Comparison of ENCODE assay signal across 24 mouse cellular contexts in the genomic region with DNA sequence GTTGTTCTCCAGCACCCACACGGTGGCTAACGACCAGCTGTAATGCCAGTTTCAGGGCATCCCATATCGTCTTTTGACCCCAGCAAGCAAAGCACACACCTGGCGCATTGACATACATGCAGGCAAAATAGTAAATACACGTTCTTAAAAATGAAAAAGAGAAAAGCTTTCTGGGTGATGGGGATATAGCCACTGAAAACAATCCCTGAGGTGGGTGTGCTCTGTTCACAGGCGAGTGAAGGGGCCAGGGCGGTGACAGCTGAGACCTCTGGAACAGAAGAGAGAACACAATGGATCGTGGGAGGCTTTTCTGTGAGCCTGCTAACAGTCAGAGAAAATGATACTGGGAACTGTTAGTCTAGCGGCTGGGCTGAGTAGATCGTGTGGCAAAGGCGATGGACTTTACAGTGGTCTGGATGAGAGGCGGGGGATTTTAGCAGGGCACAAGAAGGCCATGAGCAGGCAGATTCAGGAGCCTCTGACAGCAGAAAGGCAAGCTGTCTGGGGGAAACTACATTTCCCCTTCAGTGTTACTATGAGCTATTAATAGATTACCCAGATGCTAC. TPM values are rescaled to one million over a fixed set of nuclear protein-coding genes. Genes with fewer than 3 reads are reported as not detected.
DNase-seq lines count a peak whose midpoint lies in the region; ATAC-seq lines count a peak whose summit lies in the region.
"Had no signal": no experiment of that assay in that cellular context is flagged by ENCODE, and none has a peak within 500 bp of the region (broad histone marks: within the 10 kb centered on the region; RNA-seq: fewer than 3 reads in every experiment).

No protein-coding gene starts in this region.

- H3K4me2 ChIP-seq in heart, embryonic 16.5 days (ENCODE audit: low read depth, low read length), result peak overlapping the region; percentile 4; the same call in 1 of the 2 replicates
- H3K4me2 ChIP-seq in kidney, embryonic 15.5 days, result peak overlapping the region; percentile 49
- no peak overlapping the region for H3K4me2 ChIP-seq in liver, embryonic 11.5 days
- H3K4me2 ChIP-seq: forebrain, embryonic 13.5 days; intestine, embryonic 15.5 days; lung, embryonic 15.5 days; midbrain, embryonic 15.5 days; neural tube, embryonic 15.5 days; stomach, embryonic 15.5 days had no signal

- no peaks in the 10 kb centered on the region for H3K36me3 ChIP-seq in heart, embryonic 16.5 days (ENCODE audit: control insufficient read depth, insufficient read depth)
- no peaks in the 10 kb centered on the region for H3K36me3 ChIP-seq in kidney, embryonic 15.5 days
- H3K36me3 ChIP-seq in liver, embryonic 11.5 days (ENCODE audit: control insufficient read depth, insufficient read depth, low read length), result no peaks in the 10 kb centered on the region
- H3K36me3 ChIP-seq: intestine, embryonic 15.5 days; lung, embryonic 15.5 days; midbrain, embryonic 10.5 days; midbrain, embryonic 15.5 days; neural tube, embryonic 15.5 days; stomach, embryonic 15.5 days had no signal

- WGBS in heart, embryonic 16.5 days, result 50% methylated on average over 12 of the region's 12 CpGs
- 45% methylated on average over 12 of the region's 12 CpGs for WGBS in kidney, embryonic 15.5 days
- WGBS in liver, embryonic 11.5 days, result 70% methylated on average over 12 of the region's 12 CpGs

- H3K4me1 ChIP-seq in heart, embryonic 16.5 days (ENCODE audit: control insufficient read depth, insufficient read depth, low read length), result no peaks in the 10 kb centered on the region
- peaks cover 6% of the 10 kb centered on the region; the same call in 1 of the 2 replicates for H3K4me1 ChIP-seq in kidney, embryonic 15.5 days
- H3K4me1 ChIP-seq in liver, embryonic 11.5 days (replicated peaks; ENCODE audit: control insufficient read depth, insufficient read depth, low read length), result no peaks in the 10 kb centered on the region
- H3K4me1 ChIP-seq: forebrain, embryonic 13.5 days; intestine, embryonic 15.5 days; lung, embryonic 15.5 days; midbrain, embryonic 15.5 days; neural tube, embryonic 15.5 days; stomach, embryonic 15.5 days had no signal

- H3K27me3 ChIP-seq in heart, embryonic 16.5 days (ENCODE audit: control insufficient read depth, insufficient read depth, low read length), result no peaks in the 10 kb centered on the region
- H3K27me3 ChIP-seq in kidney, embryonic 15.5 days, result no peaks in the 10 kb centered on the region
- H3K27me3 ChIP-seq in liver, embryonic 11.5 days (replicated peaks; ENCODE audit: control insufficient read depth, insufficient read depth, low read length), result no peaks in the 10 kb centered on the region
- H3K27me3 ChIP-seq: forebrain, embryonic 13.5 days; intestine, embryonic 15.5 days; lung, embryonic 15.5 days; midbrain, embryonic 15.5 days; neural tube, embryonic 15.5 days; Patski; stomach, embryonic 15.5 days had no signal

- intact Hi-C loops in heart, postnatal 14 days (cut with DNase I), result no loop called here

- no peak overlapping the region for H3K27ac ChIP-seq in heart, embryonic 16.5 days (ENCODE audit: low read length)
- peak overlapping the region; percentile 14; the same call in 1 of the 2 replicates for H3K27ac ChIP-seq in kidney, embryonic 15.5 days
- H3K27ac ChIP-seq in liver, embryonic 11.5 days (ENCODE audit: low read depth, low read length), result no peak overlapping the region
- H3K27ac ChIP-seq: forebrain, embryonic 13.5 days; intestine, embryonic 15.5 days; lung, embryonic 15.5 days; midbrain, embryonic 10.5 days; midbrain, embryonic 15.5 days; neural tube, embryonic 15.5 days; stomach, embryonic 15.5 days had no signal

- no peaks in the 10 kb centered on the region for H3K9me3 ChIP-seq in heart, embryonic 16.5 days (replicated peaks; ENCODE audit: control insufficient read depth, low read length)
- no peaks in the 10 kb centered on the region for H3K9me3 ChIP-seq in kidney, embryonic 15.5 days (replicated peaks)
- no peaks in the 10 kb centered on the region for H3K9me3 ChIP-seq in liver, embryonic 11.5 days (ENCODE audit: control insufficient read depth, low read length)
- H3K9me3 ChIP-seq: forebrain, embryonic 13.5 days; intestine, embryonic 15.5 days; lung, embryonic 15.5 days; midbrain, embryonic 10.5 days; midbrain, embryonic 15.5 days; neural tube, embryonic 15.5 days; stomach, embryonic 15.5 days had no signal

- no peak overlapping the region for H3K4me3 ChIP-seq in heart, embryonic 16.5 days (ENCODE audit: low read length)
- no peak overlapping the region for H3K4me3 ChIP-seq in kidney, embryonic 15.5 days (replicated peaks)
- H3K4me3 ChIP-seq in liver, embryonic 11.5 days (ENCODE audit: low read depth, low read length), result no peak overlapping the region
- H3K4me3 ChIP-seq: forebrain, embryonic 13.5 days; intestine, embryonic 15.5 days; lung, embryonic 15.5 days; midbrain, embryonic 10.5 days; midbrain, embryonic 15.5 days; neural tube, embryonic 15.5 days; stomach, embryonic 15.5 days had no signal

- ATAC-seq in heart, embryonic 16.5 days (replicated peaks; ENCODE audit: extremely low read depth, insufficient read depth, low FRiP score), result no peak
- no peak; the same call in 1 of the 2 replicates for ATAC-seq in kidney, embryonic 15.5 days (replicated peaks; ENCODE audit: low FRiP score)
- no peak for ATAC-seq in liver, embryonic 11.5 days (replicated peaks; ENCODE audit: low FRiP score)
- ATAC-seq: forebrain, embryonic 13.5 days; hindbrain, embryonic 16.5 days; intestine, embryonic 15.5 days; midbrain, embryonic 15.5 days; Patski had no signal

- peak; percentile 60 for DNase-seq in heart, adult 11 months
- DNase-seq in heart, adult 18-20 months, result no peak
- DNase-seq in heart, postnatal 14 days, result no peak
- DNase-seq in kidney, adult 18-20 months, result no peak
- DNase-seq in liver, embryonic 11.5 days (ENCODE audit: low spot score), result peak; percentile 22
- no peak for DNase-seq in liver
- DNase-seq: adrenal gland, postnatal 10 days; cerebellum, adult 8-10 months; cerebellum, postnatal 25 days; gastrocnemius, postnatal 10 days; kidney, postnatal 14 days; left cerebral cortex, postnatal 4 days; right cerebral cortex, postnatal 25 days had no signal

- H3K9ac ChIP-seq in heart, embryonic 16.5 days (ENCODE audit: low read length), result peak overlapping the region; percentile 11
- no peak overlapping the region for H3K9ac ChIP-seq in kidney, embryonic 15.5 days
- H3K9ac ChIP-seq in liver, embryonic 11.5 days (ENCODE audit: low read depth, low read length), result no peak overlapping the region
- H3K9ac ChIP-seq: forebrain, embryonic 13.5 days; intestine, embryonic 15.5 days; lung, embryonic 15.5 days; midbrain, embryonic 15.5 days; neural tube, embryonic 15.5 days; stomach, embryonic 15.5 days had no signal

RNA-seq across cellular contexts. Expression of gene Vps45, which starts 14.7 kb away (rescaled TPM):
- total RNA-seq in heart, adult 18-20 months (2021), result 10 to 100 TPM; 22.5 to 27.1 TPM
- polyA plus RNA-seq in heart, embryonic 16.5 days (2015; fragmentation: Nextera tagmentation; extraction: Ambion mirVana), result 34.6 and 39.4 TPM in 2 replicates
- 10 to 100 TPM; 27.7 to 29.7 TPM for total RNA-seq in heart, postnatal 14 days (2021)
- 39.0 and 39.1 TPM in 2 replicates for polyA plus RNA-seq in kidney, embryonic 15.5 days (2015; fragmentation: Nextera tagmentation; extraction: Ambion mirVana)
- polyA plus RNA-seq in liver, embryonic 11.5 days (2014; fragmentation: Nextera tagmentation; extraction: Ambion mirVana), result 17.4 and 18.5 TPM in 2 replicates

RNA-seq across cellular contexts. Expression of gene Otud7b, which starts 31.3 kb away (rescaled TPM):
- 10 to 100 TPM; 50.3 to 57.4 TPM for total RNA-seq in heart, adult 18-20 months (2021)
- polyA plus RNA-seq in heart, embryonic 16.5 days (2015; fragmentation: Nextera tagmentation; extraction: Ambion mirVana), result 18.6 and 21.4 TPM in 2 replicates
- total RNA-seq in heart, postnatal 14 days (2021), result 10 to 100 TPM; 49.4 to 54.4 TPM
- 21.0 and 22.0 TPM in 2 replicates for polyA plus RNA-seq in kidney, embryonic 15.5 days (2015; fragmentation: Nextera tagmentation; extraction: Ambion mirVana)
- 7.1 and 7.9 TPM in 2 replicates for polyA plus RNA-seq in liver, embryonic 11.5 days (2014; fragmentation: Nextera tagmentation; extraction: Ambion mirVana)

Comparison
In these comparisons a context has a peak if more than half of its experiments do, and no peak if none do; other contexts are left out.
1. DNase-seq: peak in heart, adult 11 months (single experiment) and liver, embryonic 11.5 days (single experiment); none in heart, adult 18-20 months (0 of 2), heart, postnatal 14 days (0 of 2), kidney, adult 18-20 months (single experiment) and liver (single experiment).